17 mouse cellular contexts compared by ENCODE assay signal in the genomic region with DNA sequence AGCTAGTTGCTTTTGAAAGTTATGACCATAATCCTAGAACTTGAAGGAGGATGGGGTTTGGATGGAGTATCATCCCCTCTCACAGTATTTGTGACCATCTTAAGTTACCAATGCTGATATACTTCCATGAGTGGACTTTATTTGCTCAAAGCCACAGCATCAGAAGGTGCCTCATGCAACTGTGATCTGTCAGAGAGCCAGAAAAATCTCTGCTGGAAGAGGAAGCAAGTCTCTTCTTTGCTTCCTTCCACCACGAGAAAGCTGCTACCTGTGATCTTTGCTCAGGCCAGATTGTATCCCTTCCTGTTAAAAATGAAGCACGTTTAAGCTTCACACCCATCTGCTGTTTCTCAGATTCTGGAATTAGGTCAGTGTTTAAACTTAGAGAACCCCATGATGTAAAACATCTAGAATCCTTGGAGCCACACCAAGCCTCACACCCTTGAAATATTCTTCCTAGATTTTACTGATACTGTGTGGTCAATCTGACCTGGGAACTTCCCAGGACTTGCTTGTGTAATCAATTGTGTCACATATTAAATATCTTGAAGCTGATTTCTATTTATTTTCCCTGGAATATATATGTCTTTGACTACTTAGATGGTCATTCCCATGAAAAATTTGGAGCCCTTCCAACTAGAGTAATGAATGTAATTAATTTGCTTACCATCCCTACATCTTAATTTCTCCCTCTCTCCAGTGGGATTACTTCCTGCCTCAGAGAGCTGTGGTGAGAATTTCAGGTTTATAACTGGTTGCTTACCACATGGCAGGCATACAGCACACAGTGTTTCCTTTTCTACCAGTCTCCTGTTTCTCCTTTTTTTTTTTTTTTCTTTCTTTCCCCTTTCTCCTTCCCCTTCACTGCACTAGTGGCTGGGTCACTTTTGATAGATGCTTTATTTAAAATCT. TPM values are rescaled to one million over a fixed set of nuclear protein-coding genes. Genes with fewer than 3 reads are reported as not detected.
DNase-seq lines count a peak whose midpoint lies in the region; ATAC-seq lines count a peak whose summit lies in the region.
"Had no signal": no experiment of that assay in that cellular context is flagged by ENCODE, and none has a peak within 500 bp of the region (broad histone marks: within the 10 kb centered on the region; RNA-seq: fewer than 3 reads in every experiment).

No protein-coding gene starts in this region.

- H3K4me3 ChIP-seq in neural tube, embryonic 13.5 days = no peak overlapping the region
- H3K4me3 ChIP-seq in forebrain, embryonic 15.5 days = no peak overlapping the region
- no peak overlapping the region for H3K4me3 ChIP-seq in liver, embryonic 12.5 days

- 0 out of 2 replicates have a peak overlapping the region, but pooled peaks have one; percentile 9 for H3K4me2 ChIP-seq in neural tube, embryonic 13.5 days
- no peak overlapping the region for H3K4me2 ChIP-seq in forebrain, embryonic 15.5 days (replicated peaks)
- no peak overlapping the region for H3K4me2 ChIP-seq in liver, embryonic 12.5 days

- no peak overlapping the region for H3K9ac ChIP-seq in neural tube, embryonic 13.5 days
- no peak overlapping the region for H3K9ac ChIP-seq in forebrain, embryonic 15.5 days (replicated peaks)
- H3K9ac ChIP-seq in liver, embryonic 12.5 days = no peak overlapping the region

- H3K36me3 ChIP-seq in neural tube, embryonic 13.5 days = no peaks in the 10 kb centered on the region
- no peaks in the 10 kb centered on the region for H3K36me3 ChIP-seq in forebrain, embryonic 15.5 days
- H3K36me3 ChIP-seq in liver, embryonic 12.5 days = no peaks in the 10 kb centered on the region

- H3K27me3 ChIP-seq in neural tube, embryonic 13.5 days = no peaks in the 10 kb centered on the region
- H3K27me3 ChIP-seq in forebrain, embryonic 15.5 days = no peaks in the 10 kb centered on the region
- H3K27me3 ChIP-seq in liver, embryonic 12.5 days (replicated peaks) = no peaks in the 10 kb centered on the region

- H3K9me3 ChIP-seq in neural tube, embryonic 13.5 days = no peaks in the 10 kb centered on the region
- H3K9me3 ChIP-seq in forebrain, embryonic 15.5 days = no peaks in the 10 kb centered on the region
- H3K9me3 ChIP-seq in liver, embryonic 12.5 days (replicated peaks) = no peaks in the 10 kb centered on the region

- 66% methylated on average over 2 of the region's 2 CpGs for WGBS in neural tube, embryonic 13.5 days
- WGBS in forebrain, embryonic 15.5 days = 56% methylated on average over 2 of the region's 2 CpGs
- WGBS in liver, embryonic 12.5 days (ENCODE audit: insufficient replicate concordance) = 34% methylated on average over 2 of the region's 2 CpGs

- peak; percentile 53 for DNase-seq in heart, adult 11 months
- DNase-seq in heart, adult 8-10 months (ENCODE audit: low spot score) = no peak
- no peak for DNase-seq in neural tube, embryonic 10.5 days (ENCODE audit: extremely low spot score, low spot score)
- no peak for DNase-seq in thymus, postnatal 10 days (ENCODE audit: low spot score in 2 of 2)
- DNase-seq in frontal cortex, postnatal 36 days (ENCODE audit: low spot score in 2 of 2) = no peak
- DNase-seq: kidney, postnatal 25 days; liver; spleen, adult 18-20 months; thymus, adult 2 months had no signal

- peak; percentile 59; the same call in 1 of the 2 replicates for ATAC-seq in neural tube, embryonic 13.5 days (ENCODE audit: low read depth)
- peak; percentile 87 for ATAC-seq in forebrain, embryonic 15.5 days (replicated peaks)
- ATAC-seq in liver, embryonic 12.5 days = no peak
- ATAC-seq: activated CD4-positive, CD25-positive, alpha-beta regulatory T cell, adult 4 months; lung, postnatal 0 days had no signal

- H3K4me1 ChIP-seq in neural tube, embryonic 13.5 days (replicated peaks) = peaks cover 15% of the 10 kb centered on the region
- H3K4me1 ChIP-seq in forebrain, embryonic 15.5 days = peaks cover 6% of the 10 kb centered on the region
- no peaks in the 10 kb centered on the region for H3K4me1 ChIP-seq in liver, embryonic 12.5 days

- H3K27ac ChIP-seq in neural tube, embryonic 13.5 days (replicated peaks) = peak overlapping the region; percentile 52
- no peak overlapping the region for H3K27ac ChIP-seq in forebrain, embryonic 15.5 days (replicated peaks)
- H3K27ac ChIP-seq in liver, embryonic 12.5 days = no peak overlapping the region

RNA-seq across cellular contexts. Expression of gene Tmem229a, which starts 56.5 kb away (rescaled TPM):
- total RNA-seq in heart, adult 8-10 months (2022) = under 1 TPM in 1 of 4 experiments, not detected in 3; 0.05 TPM
- 3.9 and 4.5 TPM in 2 replicates for polyA plus RNA-seq in neural tube, embryonic 13.5 days (2015; fragmentation: Nextera tagmentation; extraction: Ambion mirVana)
- 1.9 and 2.0 TPM in 2 replicates for polyA plus RNA-seq in forebrain, embryonic 15.5 days (2015; fragmentation: Nextera tagmentation; extraction: Ambion mirVana)
- 0.05 and 0.07 TPM in 2 replicates for polyA plus RNA-seq in liver, embryonic 12.5 days (2016; fragmentation: Nextera tagmentation; extraction: Ambion mirVana)
- total RNA-seq: granulocyte monocyte progenitor cell, adult 5-6 weeks; MEL had no signal
- polyA plus RNA-seq: C2C12 had no signal
